Comparison of ENCODE assay signal across 30 mouse cellular contexts in the genomic region with DNA sequence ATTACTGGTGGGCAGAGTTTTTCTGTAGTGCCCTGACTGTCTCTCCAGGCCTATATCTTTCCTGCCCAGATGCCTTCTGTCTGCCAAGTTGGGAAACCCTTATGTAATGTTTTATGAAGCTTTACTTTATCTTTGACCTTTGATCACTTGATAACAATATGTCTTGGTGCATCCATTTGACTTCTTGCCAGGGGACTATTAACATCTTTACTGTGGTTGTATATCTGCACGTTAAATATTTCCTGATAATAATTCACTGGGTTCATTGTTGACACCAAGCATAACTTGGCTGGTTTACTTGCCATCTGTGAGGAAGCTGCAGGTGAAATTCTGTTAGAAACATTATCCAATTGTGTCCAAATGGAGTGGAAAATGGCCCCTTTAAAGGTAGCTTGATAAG. TPM values are rescaled to one million over a fixed set of nuclear protein-coding genes. Genes with fewer than 3 reads are reported as not detected.
DNase-seq lines count a peak whose midpoint lies in the region; ATAC-seq and TF ChIP-seq lines count a peak whose summit lies in the region.
"Had no signal": no experiment of that assay in that cellular context is flagged by ENCODE, and none has a peak within 500 bp of the region (broad histone marks: within the 10 kb centered on the region; RNA-seq: fewer than 3 reads in every experiment).

No protein-coding gene starts in this region.

- H3K27me3 ChIP-seq in MEL (ENCODE audit: control insufficient read depth in 1 of 2, insufficient read depth in 2 of 2, low read length in 2 of 2) = no peaks in the 10 kb centered on the region
- H3K27me3 ChIP-seq in intestine, embryonic 16.5 days (replicated peaks; ENCODE audit: control insufficient read depth, insufficient read depth, low read length) = no peaks in the 10 kb centered on the region
- no peaks in the 10 kb centered on the region for H3K27me3 ChIP-seq in thymus, adult 2 months (ENCODE audit: control insufficient read depth, insufficient read depth, low read length)
- H3K27me3 ChIP-seq: CH12.LX; embryonic facial prominence, embryonic 13.5 days; embryonic facial prominence, embryonic 15.5 days; forebrain, embryonic 12.5 days; forebrain, embryonic 15.5 days had no signal

- no peak overlapping the region for H3K4me3 ChIP-seq in MEL (ENCODE audit: control insufficient read depth in 1 of 2, insufficient read depth in 1 of 2, low read depth in 2 of 2, low read length in 2 of 2)
- H3K4me3 ChIP-seq in intestine, embryonic 16.5 days (ENCODE audit: low read length) = no peak overlapping the region
- no peak overlapping the region for H3K4me3 ChIP-seq in thymus, adult 2 months (ENCODE audit: control insufficient read depth, insufficient read depth, low read length)
- H3K4me3 ChIP-seq: embryonic facial prominence, embryonic 13.5 days; embryonic facial prominence, embryonic 15.5 days; erythroblast, embryonic 14.5 days; forebrain, embryonic 10.5 days; forebrain, embryonic 12.5 days; forebrain, embryonic 15.5 days had no signal

- TF ChIP-seq POLR2A in MEL (IDR thresholded peaks at IDR 0.05; ENCODE audit: control insufficient read depth in 1 of 2, insufficient read depth in 1 of 2, low read depth in 1 of 2, low read length in 2 of 2, poor library complexity in 1 of 2) = no peak
- TF ChIP-seq POLR2A in thymus, adult 2 months (IDR thresholded peaks at IDR 0.05; ENCODE audit: control insufficient read depth, extremely low read depth, insufficient read depth, low read length, poor library complexity) = no peak

- WGBS in intestine, embryonic 16.5 days = 44% methylated on average over 1 of the region's 1 CpGs
- 20% methylated on average over 1 of the region's 1 CpGs for WGBS in large intestine, adult 2 months
- WGBS in thymus, adult 2 months = 77% methylated on average over 1 of the region's 1 CpGs

- TF ChIP-seq CTCF in MEL (IDR thresholded peaks at IDR 0.05 in 2 of 3, conservative IDR thresholded peaks at IDR 0.05 in 1 of 3; ENCODE audit: control insufficient read depth in 1 of 3, insufficient read depth in 1 of 3, low read depth in 2 of 3, low read length in 3 of 3, poor library complexity in 1 of 3, severe bottlenecking in 1 of 3) = no peak
- no peak for TF ChIP-seq CTCF in thymus, adult 2 months (IDR thresholded peaks at IDR 0.05; ENCODE audit: borderline replicate concordance, control insufficient read depth, extremely low read depth, insufficient read depth, low read length, poor library complexity)

- peak; percentile 8 for DNase-seq in MEL (ENCODE audit: low read depth, low spot score)
- DNase-seq in large intestine, adult 2 months (ENCODE audit: low read depth, low spot score) = peak; percentile 63
- DNase-seq in left cerebral cortex, adult 18-20 months (ENCODE audit: low spot score in 2 of 2) = no peak
- no peak for DNase-seq in kidney, adult 8-10 months
- no peak for DNase-seq in thymus, adult 2 months
- DNase-seq: adrenal gland, adult 2 months; adrenal gland, postnatal 10 days; adrenal gland, postnatal 25 days; B cell, adult 2 months; cerebellum, adult 11 months; cerebellum, adult 18-20 months; cerebellum, adult 8-10 months; cerebellum, adult 9-11 months; cerebellum, postnatal 14 days; cerebellum, postnatal 36 days; embryo, embryonic 11 days had no signal

- no peak overlapping the region for H3K27ac ChIP-seq in MEL (ENCODE audit: control insufficient read depth, low read depth, low read length)
- 0 out of 2 replicates have a peak overlapping the region, but pooled peaks have one; percentile 48 for H3K27ac ChIP-seq in intestine, embryonic 16.5 days (ENCODE audit: low read length)
- H3K27ac ChIP-seq in thymus, adult 2 months (ENCODE audit: control insufficient read depth, insufficient read depth, low read length) = no peak overlapping the region
- H3K27ac ChIP-seq: embryonic facial prominence, embryonic 13.5 days; embryonic facial prominence, embryonic 15.5 days; forebrain, embryonic 10.5 days; forebrain, embryonic 12.5 days; forebrain, embryonic 15.5 days had no signal

- no peak overlapping the region for H3K4me2 ChIP-seq in intestine, embryonic 16.5 days (ENCODE audit: low read depth, low read length)
- H3K4me2 ChIP-seq: embryonic facial prominence, embryonic 13.5 days; embryonic facial prominence, embryonic 15.5 days; forebrain, embryonic 12.5 days; forebrain, embryonic 15.5 days had no signal

- H3K79me2 ChIP-seq in MEL (ENCODE audit: control insufficient read depth, insufficient read depth, low read length, poor library complexity) = no peaks in the 10 kb centered on the region

- H3K36me3 ChIP-seq in MEL (ENCODE audit: control insufficient read depth in 1 of 2, insufficient read depth in 2 of 2, low read length in 2 of 2) = peaks cover 0 to 3% of the 10 kb centered on the region in 2 experiments; a peak in 2 of 4 replicates
- no peaks in the 10 kb centered on the region; the same call in 1 of the 2 replicates for H3K36me3 ChIP-seq in intestine, embryonic 16.5 days (ENCODE audit: control insufficient read depth, insufficient read depth, low read length)
- no peaks in the 10 kb centered on the region for H3K36me3 ChIP-seq in thymus, adult 2 months (ENCODE audit: control insufficient read depth, insufficient read depth, low read length)
- H3K36me3 ChIP-seq: embryonic facial prominence, embryonic 13.5 days; embryonic facial prominence, embryonic 15.5 days; forebrain, embryonic 10.5 days; forebrain, embryonic 12.5 days; forebrain, embryonic 15.5 days; G1E had no signal

- peak; percentile 47 to 64 for TF ChIP-seq EP300 in MEL (IDR thresholded peaks at IDR 0.05; ENCODE audit: low read depth in 1 of 2, low read length in 2 of 2)

- no peak overlapping the region for H3K9ac ChIP-seq in MEL (ENCODE audit: control insufficient read depth, low read depth, low read length, poor library complexity, severe bottlenecking)
- no peak overlapping the region for H3K9ac ChIP-seq in intestine, embryonic 16.5 days (ENCODE audit: low read depth, low read length)
- H3K9ac ChIP-seq: embryonic facial prominence, embryonic 13.5 days; embryonic facial prominence, embryonic 15.5 days; forebrain, embryonic 12.5 days; forebrain, embryonic 15.5 days had no signal

- TF ChIP-seq RAD21 in MEL (IDR thresholded peaks at IDR 0.05; ENCODE audit: low read depth, low read length) = no peak

- ATAC-seq in intestine, embryonic 16.5 days = peak; percentile 93
- ATAC-seq in megakaryocyte-erythroid progenitor cell, adult 5-6 weeks (replicated peaks; ENCODE audit: low FRiP score, low TSS enrichment, poor library complexity, severe bottlenecking) = 0 out of 2 replicates have a peak, but pooled peaks have one; percentile 31
- ATAC-seq: CD4-positive, CD25-positive, alpha-beta regulatory T cell, adult 4 months; forebrain, embryonic 15.5 days had no signal

- no peaks in the 10 kb centered on the region for H3K4me1 ChIP-seq in MEL (ENCODE audit: control insufficient read depth in 1 of 2, insufficient read depth in 2 of 2, low read length in 2 of 2)
- 0 out of 2 replicates have a peak, but pooled peaks cover 4% of the 10 kb centered on the region for H3K4me1 ChIP-seq in intestine, embryonic 16.5 days (ENCODE audit: control insufficient read depth, insufficient read depth, low read length)
- H3K4me1 ChIP-seq in thymus, adult 2 months (replicated peaks; ENCODE audit: control insufficient read depth, insufficient read depth, low read length) = no peaks in the 10 kb centered on the region
- H3K4me1 ChIP-seq: embryonic facial prominence, embryonic 13.5 days; embryonic facial prominence, embryonic 15.5 days; forebrain, embryonic 10.5 days; forebrain, embryonic 12.5 days; forebrain, embryonic 15.5 days had no signal

- H3K9me3 ChIP-seq in MEL (replicated peaks; ENCODE audit: insufficient read depth, low read length) = no peaks in the 10 kb centered on the region
- no peaks in the 10 kb centered on the region for H3K9me3 ChIP-seq in intestine, embryonic 16.5 days (ENCODE audit: control insufficient read depth, low read length)
- H3K9me3 ChIP-seq: embryonic facial prominence, embryonic 13.5 days; forebrain, embryonic 10.5 days; forebrain, embryonic 12.5 days; forebrain, embryonic 15.5 days; G1E had no signal

TF ChIP-seq in MEL, 35 proteins besides CTCF, POLR2A, EP300 and RAD21 (continues in another document):
- no peak for TF ChIP-seq CHD2 (IDR thresholded peaks at IDR 0.05; ENCODE audit: low read length)
- peak; percentile 68; the same call in 1 of the 2 replicates for TF ChIP-seq ETS1 (IDR thresholded peaks at IDR 0.05; ENCODE audit: low read depth, low read length)
- peak; percentile 45 for TF ChIP-seq GATA1 (IDR thresholded peaks at IDR 0.05; ENCODE audit: low read depth, low read length)

RNA-seq across cellular contexts. Expression of a gene that starts 16.2 kb away (rescaled TPM):
- total RNA-seq in MEL (2012; rRNA removed) = not detected in 2 replicates
- not detected for polyA plus RNA-seq in MEL (2012; ENCODE audit: insufficient read depth in 1 of 2, insufficient read length in 2 of 2, low read depth in 1 of 2, low replicate concordance in 2 of 2, missing spikeins in 1 of 2)
- polyA plus RNA-seq in intestine, embryonic 16.5 days (2015; fragmentation: Nextera tagmentation; extraction: Ambion mirVana) = 0.12 and 0.17 TPM in 2 replicates
- polyA plus RNA-seq in large intestine, adult 2 months (2012; rRNA removed) = 0.11 and 0.18 TPM in 2 replicates
- not detected in 2 replicates for total RNA-seq in megakaryocyte-erythroid progenitor cell, adult 5-6 weeks (2014; fragmentation: Nextera tagmentation)
- not detected in 2 replicates for total RNA-seq in megakaryocyte-erythroid progenitor cell, adult 5-6 weeks (2017)
- not detected for total RNA-seq in left cerebral cortex, adult 18-20 months (2021)
- polyA plus RNA-seq in thymus, adult 2 months (2012; rRNA removed) = 0.51 and 2.0 TPM in 2 replicates
- total RNA-seq: adrenal gland, adult 2 months; adrenal gland, postnatal 25 days; common myeloid progenitor, adult 5-6 weeks had no signal
- polyA plus RNA-seq: CD4-positive, CD25-positive, alpha-beta regulatory T cell, adult 4 months; erythroblast, embryonic 14.5 days; G1E had no signal

RNA-seq across cellular contexts. Expression of a gene that starts 35.3 kb away (rescaled TPM):
- 12.6 and 15.1 TPM in 2 replicates for total RNA-seq in MEL (2012; rRNA removed)
- 10 to 100 TPM in 1 of 2 experiments, not detected in 1; 15.0 TPM for polyA plus RNA-seq in MEL (2012; ENCODE audit: insufficient read depth in 1 of 2, insufficient read length in 2 of 2, low read depth in 1 of 2, low replicate concordance in 2 of 2, missing spikeins in 1 of 2)
- 13.1 and 14.7 TPM in 2 replicates for polyA plus RNA-seq in intestine, embryonic 16.5 days (2015; fragmentation: Nextera tagmentation; extraction: Ambion mirVana)
- polyA plus RNA-seq in large intestine, adult 2 months (2012; rRNA removed) = 1.5 and 2.3 TPM in 2 replicates
- total RNA-seq in megakaryocyte-erythroid progenitor cell, adult 5-6 weeks (2014; fragmentation: Nextera tagmentation) = 26.5 and 44.8 TPM in 2 replicates
- total RNA-seq in megakaryocyte-erythroid progenitor cell, adult 5-6 weeks (2017) = 27.7 and 42.9 TPM in 2 replicates
- total RNA-seq in left cerebral cortex, adult 18-20 months (2021) = 10 to 100 TPM; 17.7 to 27.3 TPM
- polyA plus RNA-seq in thymus, adult 2 months (2012; rRNA removed) = 4.3 and 4.5 TPM in 2 replicates

RNA-seq across cellular contexts. Expression of a gene that starts 50.5 kb away (rescaled TPM):
- total RNA-seq in MEL (2012; rRNA removed) = not detected in 2 replicates
- polyA plus RNA-seq in MEL (2012; ENCODE audit: insufficient read depth in 1 of 2, insufficient read length in 2 of 2, low read depth in 1 of 2, low replicate concordance in 2 of 2, missing spikeins in 1 of 2) = not detected
- polyA plus RNA-seq in intestine, embryonic 16.5 days (2015; fragmentation: Nextera tagmentation; extraction: Ambion mirVana) = 115 and 130 TPM in 2 replicates
- 539 and 585 TPM in 2 replicates for polyA plus RNA-seq in large intestine, adult 2 months (2012; rRNA removed)
- not detected in 2 replicates for total RNA-seq in megakaryocyte-erythroid progenitor cell, adult 5-6 weeks (2014; fragmentation: Nextera tagmentation)
- not detected in 2 replicates for total RNA-seq in megakaryocyte-erythroid progenitor cell, adult 5-6 weeks (2017)
- not detected for total RNA-seq in left cerebral cortex, adult 18-20 months (2021)
- polyA plus RNA-seq in thymus, adult 2 months (2012; rRNA removed) = 0.47 TPM in 2 replicates
- total RNA-seq: adrenal gland, adult 2 months; adrenal gland, postnatal 10 days; adrenal gland, postnatal 25 days; adrenal gland, postnatal 4 days; common myeloid progenitor, adult 5-6 weeks had no signal
- polyA plus RNA-seq: adrenal gland, adult 2 months; CD4-positive, CD25-positive, alpha-beta regulatory T cell, adult 4 months; embryonic facial prominence, embryonic 11.5 days; embryonic facial prominence, embryonic 13.5 days; erythroblast, embryonic 14.5 days; forebrain, embryonic 10.5 days; forebrain, embryonic 12.5 days; forebrain, embryonic 15.5 days; G1E had no signal

Comparison
In these comparisons a context has a peak if more than half of its experiments do, and no peak if none do; other contexts are left out.
1. DNase-seq: peak in MEL (single experiment) and large intestine, adult 2 months (single experiment); none in left cerebral cortex, adult 18-20 months (0 of 2), kidney, adult 8-10 months (0 of 2) and thymus, adult 2 months (single experiment).
2. RNA of a gene that starts 50.5 kb away (polyA plus RNA-seq): 539 to 585 TPM in large intestine, adult 2 months and 115 to 130 TPM in intestine, embryonic 16.5 days; 0.47 TPM in thymus, adult 2 months and not detected in MEL; every median in the first group is over 10 times any median in the second.